Mouse (Mus musculus) heart, postnatal 4 days (tissue): ENCODE results near the gene Rbbp6. TPM values are rescaled to one million over a fixed set of nuclear protein-coding genes. Genes with fewer than 3 reads are reported as not detected.

Experiments used
- DNase-seq: peaks from one replicate; pipeline ENCODE4 v3.0.0; 2021
- total RNA-seq, 2 experiments: library from RNA; stranded (reverse); gene quantifications; 2 replicates each; pipeline ENCODE4 v1.2.3; 2021

Rbbp6 gene
- 10 to 100 TPM; 53.5 to 56.2 TPM for total RNA-seq

GRCm38 (mm10) chr7:122965386-122965785 is at the start of gene Rbbp6:
TSS of gene Rbbp6 (plus strand) at chr7:122965686.
- no peak for DNase-seq

- DNase-seq = peak; percentile 51
Measured at GRCm38 (mm10) chr7:122919728-122920582, 45.5 kb upstream of the Rbbp6 start.

DNA sequence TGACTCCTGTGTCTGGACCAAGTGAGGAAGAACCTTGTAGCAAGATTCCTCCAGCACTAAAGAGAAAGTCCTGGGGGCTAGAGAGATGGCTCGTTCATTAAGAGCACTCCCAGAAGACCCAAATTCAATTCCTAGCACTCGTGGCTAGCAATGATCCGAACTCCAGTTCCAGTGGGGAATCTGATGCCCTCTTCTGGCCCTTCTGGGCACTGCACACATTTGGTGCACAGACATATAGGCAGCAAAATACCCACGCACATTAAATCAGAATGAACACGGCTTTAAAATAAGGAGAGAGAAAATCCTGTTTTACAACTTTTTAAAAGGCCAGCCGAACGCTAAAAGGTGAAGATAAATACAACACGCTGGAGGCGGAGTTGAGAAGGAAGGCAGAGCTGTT is 43.9 kb upstream of the Rbbp6 start:
- peak; percentile 31 for DNase-seq

DNA sequence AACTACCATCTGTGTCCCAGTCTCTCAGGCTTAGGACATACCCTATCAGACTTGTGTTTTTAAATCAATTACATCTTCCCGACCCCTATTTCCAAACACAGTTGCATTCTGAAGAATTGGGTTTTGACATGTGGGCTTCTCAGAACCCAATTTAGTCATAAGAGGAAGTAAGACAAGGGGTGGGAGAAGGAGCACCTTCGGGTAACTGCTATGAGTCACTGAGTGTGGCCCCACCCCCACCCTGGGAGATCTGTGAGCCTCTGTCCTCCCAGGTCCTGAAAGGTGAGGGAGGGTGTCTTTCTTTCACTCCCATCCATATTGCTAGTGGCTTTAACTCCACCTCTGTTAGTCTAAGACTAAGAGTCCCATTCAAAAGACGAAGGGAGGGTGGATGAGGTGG is 41.2 kb upstream of the Rbbp6 start:
- DNase-seq = no peak

GRCm38 (mm10) chr7:122930494-122930893 is 35.0 kb upstream of the Rbbp6 start:
- DNase-seq = peak; percentile 43

DNA sequence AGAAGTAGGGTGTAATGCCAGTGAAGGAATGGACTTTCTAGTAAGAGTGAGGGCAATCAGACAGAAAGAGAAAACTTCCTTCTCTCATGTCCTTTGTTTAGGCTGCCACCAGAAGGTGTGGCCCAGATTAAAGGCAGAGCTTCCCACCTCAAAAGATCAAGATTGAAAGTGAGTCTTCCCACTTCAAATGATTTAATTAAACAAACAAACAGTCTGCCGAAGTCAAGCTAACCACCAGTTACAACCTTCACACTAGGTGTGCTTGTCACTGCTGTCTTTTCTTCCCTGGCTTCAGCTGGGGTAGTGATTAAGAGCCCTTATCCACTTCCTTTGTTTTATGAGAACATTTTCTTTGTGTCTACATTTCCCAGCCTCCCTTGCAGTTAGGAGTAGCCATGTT is 33.3 kb upstream of the Rbbp6 start:
- DNase-seq = no peak

GRCm38 (mm10) chr7:122936626-122937025 is 28.9 kb upstream of the Rbbp6 start:
- no peak for DNase-seq

- DNase-seq = no peak
Measured at GRCm38 (mm10) chr7:122938197-122938596, 27.3 kb upstream of the Rbbp6 start.

DNA sequence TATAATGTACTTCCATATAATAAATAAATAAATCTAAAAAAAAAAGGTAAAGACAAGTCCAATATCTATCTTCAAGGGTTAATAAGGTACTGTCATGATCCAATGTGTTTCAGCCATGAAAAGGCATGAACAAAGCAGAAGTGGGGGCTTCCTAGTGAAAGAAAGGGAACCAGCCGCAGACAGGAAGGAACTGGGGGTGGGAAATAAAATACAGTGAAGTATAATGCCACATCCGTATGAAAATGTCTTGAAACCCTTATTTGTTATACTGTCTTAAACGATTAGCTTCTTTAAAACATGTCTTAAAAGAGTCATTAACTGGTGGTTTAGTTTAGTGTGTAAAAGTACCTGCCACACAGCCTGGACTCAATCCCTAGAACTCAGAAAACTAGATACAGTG is 26.3 kb upstream of the Rbbp6 start:
- no peak for DNase-seq

GRCm38 (mm10) chr7:122940371-122941075 is 25.0 kb upstream of the Rbbp6 start:
- DNase-seq = no peak

DNA sequence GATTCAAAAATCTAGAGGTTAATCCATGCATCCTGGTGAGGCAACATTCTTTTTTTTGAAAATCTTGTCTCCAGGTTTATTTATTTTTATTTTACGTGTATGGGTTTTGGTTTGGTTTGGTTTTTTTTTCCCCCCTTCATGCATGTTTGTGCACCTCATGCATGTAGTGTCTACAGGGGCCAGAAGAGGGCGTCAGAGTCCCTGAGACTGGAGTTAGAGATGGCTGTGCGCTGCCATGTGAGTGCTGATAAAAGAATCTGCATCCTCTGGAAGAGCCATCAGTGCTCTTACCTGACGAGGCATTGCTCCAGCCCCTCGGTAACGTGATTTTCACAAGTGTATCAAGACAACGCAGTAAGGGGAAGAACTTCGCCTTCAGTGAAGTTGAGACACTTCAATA is 23.4 kb upstream of the Rbbp6 start:
- no peak for DNase-seq

DNA sequence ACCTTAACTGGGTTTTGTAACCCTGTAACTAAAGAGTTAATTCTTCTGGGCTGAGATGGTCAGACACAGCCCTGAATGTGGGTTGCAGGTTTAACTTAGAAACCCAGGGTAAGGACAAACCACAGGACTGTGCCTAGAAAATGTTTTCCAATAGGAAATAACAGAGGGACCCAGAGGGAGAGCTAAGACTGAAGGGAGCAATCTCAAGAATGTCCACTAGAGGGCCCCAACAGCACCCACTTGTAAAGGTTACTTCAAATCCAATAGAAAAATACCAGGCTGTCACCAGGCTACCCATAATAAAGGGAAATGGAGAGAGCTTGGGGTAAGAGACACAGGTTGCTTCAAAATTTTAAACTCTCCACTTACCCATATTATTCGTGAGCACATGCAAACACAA is 20.3 kb upstream of the Rbbp6 start:
- DNase-seq = peak; percentile 87

- no peak for DNase-seq
Measured at GRCm38 (mm10) chr7:122949268-122949667, 16.2 kb upstream of the Rbbp6 start.

DNA sequence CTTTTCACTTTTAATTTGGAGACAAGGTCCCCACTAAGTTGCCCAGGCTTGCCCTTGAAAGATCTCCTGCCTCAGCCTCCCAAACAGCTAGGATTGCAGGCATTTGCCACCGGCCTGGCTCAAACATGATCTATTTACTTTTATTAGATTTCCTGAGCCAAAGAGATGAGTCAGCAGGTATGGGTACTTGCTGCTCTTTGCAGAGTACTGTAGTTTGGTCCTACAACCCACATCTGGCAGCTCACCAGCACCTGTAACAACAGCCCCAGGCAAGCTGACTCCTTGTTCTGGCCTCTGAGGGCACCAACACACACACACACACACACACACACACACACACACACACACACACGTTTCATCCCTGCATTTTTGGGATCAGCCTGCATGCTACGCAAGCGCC is 14.0 kb upstream of the Rbbp6 start:
- DNase-seq = no peak

DNA sequence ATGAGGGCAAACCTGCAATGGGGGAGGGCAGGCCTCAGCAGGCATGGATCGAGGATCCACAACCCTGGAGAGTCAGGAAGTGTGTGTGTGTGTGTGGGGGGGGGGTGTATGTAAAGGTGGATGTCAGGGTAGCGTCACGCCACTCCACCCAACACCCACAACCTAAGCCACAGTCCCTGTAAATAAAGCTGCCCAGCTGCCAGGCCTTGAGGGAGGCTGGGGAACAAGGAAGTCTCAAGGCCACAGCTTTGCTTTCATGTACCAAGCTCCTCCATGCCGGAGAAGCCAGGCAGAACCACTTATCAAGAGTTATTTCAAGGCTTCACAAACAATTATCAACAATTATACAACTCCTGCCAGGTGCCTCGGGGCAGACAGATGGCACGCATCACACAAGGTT is 13.4 kb upstream of the Rbbp6 start:
- no peak for DNase-seq

GRCm38 (mm10) chr7:122954451-122955225 is 10.8 kb upstream of the Rbbp6 start:
- no peak for DNase-seq

DNA sequence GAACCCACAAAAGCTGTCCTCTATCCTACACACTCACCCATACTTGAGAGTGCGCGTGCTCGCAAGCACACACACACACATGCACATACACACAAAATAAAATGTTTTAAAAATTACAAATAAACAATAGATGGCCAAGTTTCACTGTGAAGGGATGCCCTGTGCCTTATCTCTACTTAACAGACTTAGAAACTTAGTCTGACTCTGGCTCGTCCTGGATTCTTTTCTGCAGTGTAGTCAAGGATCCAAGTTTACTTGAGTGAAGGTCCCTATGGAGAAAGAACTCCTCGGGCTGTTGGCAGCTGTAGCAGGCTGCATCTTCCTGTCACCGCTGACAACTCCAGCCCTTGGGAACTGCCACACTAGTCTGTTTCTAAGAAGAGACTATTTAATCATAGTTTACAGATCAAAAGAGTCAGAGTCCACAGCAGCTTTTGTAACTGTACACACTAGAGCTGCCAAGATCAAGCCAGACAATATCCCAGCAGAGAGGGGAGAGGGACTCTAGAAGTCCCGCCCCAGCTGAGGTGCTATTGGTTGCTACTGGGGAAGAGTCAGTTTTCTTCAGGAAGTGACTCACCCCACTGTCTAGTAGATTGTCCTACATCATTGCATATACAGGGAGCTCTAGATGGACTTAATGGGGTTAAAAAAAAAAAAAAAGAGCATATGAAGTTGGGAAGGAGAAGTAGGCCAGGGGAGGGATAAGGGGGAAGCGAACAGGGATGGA is 10.1 kb upstream of the Rbbp6 start:
- peak; percentile 64 for DNase-seq

GRCm38 (mm10) chr7:122968751-122969150 is 3.3 kb downstream of the Rbbp6 start:
- no peak for DNase-seq

GRCm38 (mm10) chr7:122969231-122970032 is 3.9 kb downstream of the Rbbp6 start:
- peak; percentile 96 for DNase-seq

- DNase-seq = peak; percentile 62
Measured at GRCm38 (mm10) chr7:122970119-122970781, 4.8 kb downstream of the Rbbp6 start.

- DNase-seq = no peak
Measured at GRCm38 (mm10) chr7:122970864-122971420, 5.5 kb downstream of the Rbbp6 start.
